Mouse (Mus musculus) c-Kit-positive CD71-positive TER-119-negative erythroid progenitor cells, embryonic 14.5 days (primary cell): Measurements from ENCODE around the gene Rpl36a-ps1.

Experiments used
- DNase-seq: peaks from one replicate; pipeline ENCODE4 v3.0.0-alpha.2; 2013; ENCODE audit warnings: low read depth

The Rpl36a-ps1 gene

DNA sequence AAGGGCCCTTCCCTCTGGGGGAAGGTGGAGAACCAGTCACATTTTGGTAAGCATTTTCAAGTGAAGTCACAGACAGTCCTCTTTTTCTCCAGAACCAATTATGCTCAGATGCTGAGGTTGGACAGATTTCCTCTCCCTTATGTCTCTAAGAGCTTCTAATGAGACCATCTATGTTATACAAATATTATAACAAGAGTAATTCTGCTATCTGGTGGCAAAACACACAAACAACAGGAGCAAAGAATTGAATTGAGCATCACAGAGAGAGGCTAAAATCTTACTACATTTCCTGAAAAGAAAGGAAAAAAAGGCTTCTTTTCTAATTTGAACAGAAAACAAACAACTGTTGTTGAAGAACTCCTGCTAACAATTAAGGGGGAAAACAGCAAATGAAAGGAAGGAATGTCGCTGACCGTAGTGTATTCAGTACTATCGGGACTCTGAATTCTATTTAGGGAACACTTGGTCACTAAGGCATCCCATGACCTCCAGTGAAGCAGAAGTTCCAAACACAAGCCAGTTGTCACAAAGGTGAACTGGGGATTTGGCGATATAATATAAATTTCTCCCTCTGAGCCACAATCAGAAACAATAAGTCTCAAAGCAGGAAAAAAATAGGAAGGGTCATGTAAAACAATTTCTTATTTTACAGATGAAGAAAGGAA, 42.4 kb downstream of the Rpl36a-ps1 start:
- no peak for DNase-seq
